Mouse (Mus musculus) splenic B cell, adult 2 months (primary cell): ENCODE measurements at regions not wholly inside any gene's neighbourhood (a gene's known extent, or its start where the extent isn't known, plus 50 kb on each side); places are given as distances from the start of the nearest gene placed in this dataset.

Source experiments
- DNase-seq: peaks from one replicate; pipeline ENCODE4 v3.0.0-alpha.2; 2011; ENCODE audit warnings: low read depth, low spot score
- H3K27me3 ChIP-seq: 2 replicates; pipeline ENCODE4 v1.6.1; 2012; ENCODE audit warnings: mild to moderate bottlenecking, low read length, moderate library complexity, mixed read lengths; ENCODE audit not compliant: control insufficient read depth, poor library complexity, insufficient read depth, severe bottlenecking
- H3K36me3 ChIP-seq: 2 replicates; pipeline ENCODE4 v1.6.1; 2012; ENCODE audit warnings: mild to moderate bottlenecking, low read length, moderate library complexity, mixed read lengths; ENCODE audit not compliant: control insufficient read depth, poor library complexity, insufficient read depth, severe bottlenecking

- no peaks in the 10 kb centered on the region for H3K27me3 ChIP-seq
- H3K36me3 ChIP-seq = no peaks in the 10 kb centered on the region
- no peak for DNase-seq
Measured at GRCm38 (mm10) chr4:22301148-22301942, 56.0 kb upstream of the Fbxl4 start.

GRCm38 (mm10) chr4:22301943-22302215 lies 55.5 kb upstream of the Fbxl4 start:
- no peak for DNase-seq
- Histone ChIP-seq H3K27me3 (no peaks in the 10 kb centered on the region), H3K36me3 (no peaks in the 10 kb centered on the region)

- H3K27me3 ChIP-seq = no peaks in the 10 kb centered on the region
- DNase-seq = no peak
- H3K36me3 ChIP-seq = no peaks in the 10 kb centered on the region
Measured at GRCm38 (mm10) chr4:22302262-22302661, 55.1 kb upstream of the Fbxl4 start.
